Mouse (Mus musculus) megakaryocyte, embryonic 14.5 days (primary cell): Measurements from ENCODE around the gene Pprc1.

ENCODE experiments used
- FLI1 ChIP-seq: IDR thresholded peaks from 2 replicates; pipeline ENCODE4 v1.6.1; 2012; ENCODE audit warnings: low read length, inconsistent platforms, mixed read lengths
- GATA1 ChIP-seq: IDR thresholded peaks from 3 replicates; pipeline ENCODE4 v1.6.1; 2012; ENCODE audit warnings: mixed read lengths, low read length, inconsistent platforms, borderline replicate concordance

- no peak for TF ChIP-seq FLI1
- no peak for TF ChIP-seq GATA1
These were observed 15.0 kb upstream of the Pprc1 start for GRCm38 (mm10) chr19:46029652-46030051.
